Mouse (Mus musculus): ENCODE results near the gene Rgs6.

DNA sequence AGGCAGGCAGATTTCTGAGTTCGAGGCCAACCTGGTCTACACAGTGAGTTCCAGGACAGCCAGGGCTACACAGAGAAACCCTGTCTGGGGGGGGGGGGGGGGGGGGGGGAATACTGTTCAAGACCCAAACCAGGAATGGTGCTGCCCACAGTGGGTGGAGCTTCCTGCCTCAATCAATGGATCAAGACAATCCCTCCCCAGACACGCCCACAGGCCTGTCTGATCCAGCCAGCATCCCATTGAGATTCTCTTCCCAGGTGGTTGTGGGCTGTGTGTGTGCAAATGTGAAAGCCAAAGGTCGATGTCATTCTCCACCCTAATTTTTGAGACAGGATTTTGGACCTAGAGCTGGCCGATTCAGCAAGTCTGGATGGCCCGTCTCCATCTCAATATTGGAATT, 496.5 kb downstream of the Rgs6 start:
- no peak for TF ChIP-seq POLR2A (IDR thresholded peaks at IDR 0.05; ENCODE audit: borderline replicate concordance, extremely low read depth, insufficient read depth, insufficient read length, poor library complexity, severe bottlenecking)
- TF ChIP-seq CTCF (IDR thresholded peaks at IDR 0.05; ENCODE audit: borderline replicate concordance, extremely low read depth, insufficient read depth, insufficient read length) = no peak

All from brain, embryonic 14.5 days (tissue).